Mouse (Mus musculus) megakaryocyte, embryonic 14.5 days (primary cell): ENCODE data around the gene Ltbp4. TPM values are rescaled to one million over a fixed set of nuclear protein-coding genes. Genes with fewer than 3 reads are reported as not detected.

Experiments
- H3K27me3 ChIP-seq: replicated peaks from 2 replicates; pipeline ENCODE3; 2012; ENCODE audit warnings: inconsistent platforms
- H3K36me3 ChIP-seq: replicated peaks from 2 replicates; pipeline ENCODE3; 2012; ENCODE audit warnings: low read length, inconsistent platforms, mixed read lengths
- H3K4me1 ChIP-seq: 2 replicates; pipeline ENCODE4 v1.6.1; 2012; ENCODE audit warnings: inconsistent platforms
- H3K4me3 ChIP-seq: replicated peaks from 2 replicates; pipeline ENCODE3; 2012; ENCODE audit warnings: moderate library complexity, mild to moderate bottlenecking, inconsistent platforms
- H3K9me3 ChIP-seq: 2 replicates; pipeline ENCODE4 v1.6.1; 2012; ENCODE audit warnings: inconsistent platforms
- FLI1 ChIP-seq: IDR thresholded peaks from 2 replicates; pipeline ENCODE4 v1.6.1; 2012; ENCODE audit warnings: low read length, inconsistent platforms, mixed read lengths
- GATA1 ChIP-seq: IDR thresholded peaks from 3 replicates; pipeline ENCODE4 v1.6.1; 2012; ENCODE audit warnings: mixed read lengths, low read length, inconsistent platforms, borderline replicate concordance
- polyA plus RNA-seq: library from polyadenylated mRNA; stranded (reverse); fragments of >175 nt; gene quantifications from 2 replicates; pipeline ENCODE4 v1.2.3, GENCODE M21; 2012; ENCODE audit warnings: low replicate concordance; ENCODE audit not compliant: insufficient read depth

Gene Ltbp4
- polyA plus RNA-seq, 1 experiment, result 0.28 TPM

DNA sequence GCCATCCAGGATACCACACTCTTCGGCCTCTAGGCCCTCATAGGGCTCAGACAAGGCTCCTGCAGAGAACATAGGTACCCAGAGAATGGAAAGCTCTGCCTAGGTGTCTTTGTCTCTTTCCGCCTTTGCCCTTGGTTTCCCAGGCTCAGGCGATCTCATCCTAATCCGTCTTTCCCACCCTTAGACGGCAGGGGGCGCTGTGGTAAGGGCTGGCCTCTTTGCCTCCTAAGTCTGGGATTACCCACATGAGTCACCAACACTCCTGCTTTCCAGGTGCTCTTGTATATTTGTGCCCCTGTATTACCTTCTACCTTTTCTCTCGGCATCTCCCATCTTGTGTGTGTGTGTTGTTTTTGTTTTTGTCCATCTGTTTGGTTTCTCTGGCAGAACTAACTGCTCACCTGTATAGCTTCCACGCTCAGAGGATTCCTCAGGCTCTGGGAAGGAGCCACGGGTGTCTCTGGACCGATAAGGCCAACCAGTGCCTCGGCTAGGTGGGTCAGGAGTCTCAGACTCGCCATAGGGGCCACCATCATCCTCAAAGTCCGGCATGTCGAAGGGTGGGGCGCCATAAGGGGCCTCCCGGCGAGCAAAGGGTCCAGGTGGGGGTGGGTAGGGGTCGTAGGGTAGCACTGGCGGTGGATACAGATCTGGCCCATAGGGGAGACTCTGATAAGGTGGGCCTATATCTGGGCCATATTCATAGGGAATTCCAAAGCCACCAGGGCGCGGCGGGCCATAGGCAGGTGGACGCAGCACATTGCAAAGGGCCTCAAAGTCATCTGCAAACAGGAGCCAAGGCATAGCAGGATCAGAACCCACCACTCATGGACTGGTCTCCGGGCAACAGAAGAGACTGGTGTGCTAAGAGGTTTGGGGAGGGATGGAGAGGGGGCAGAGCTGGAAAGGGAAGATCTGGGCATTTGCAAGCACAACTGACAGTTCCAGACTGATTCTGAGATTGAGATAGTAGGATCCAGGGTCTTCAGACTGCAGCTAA lies 31.0 kb downstream of the Ltbp4 start:
- Histone ChIP-seq H3K4me1 (peaks cover 30% of the 10 kb centered on the region), H3K9me3 (no peaks in the 10 kb centered on the region), H3K27me3 (peaks cover 44% of the 10 kb centered on the region), H3K4me3 (no peak overlapping the region), H3K36me3 (no peaks in the 10 kb centered on the region)
- TF ChIP-seq GATA1 (no peak), FLI1 (no peak)

DNA sequence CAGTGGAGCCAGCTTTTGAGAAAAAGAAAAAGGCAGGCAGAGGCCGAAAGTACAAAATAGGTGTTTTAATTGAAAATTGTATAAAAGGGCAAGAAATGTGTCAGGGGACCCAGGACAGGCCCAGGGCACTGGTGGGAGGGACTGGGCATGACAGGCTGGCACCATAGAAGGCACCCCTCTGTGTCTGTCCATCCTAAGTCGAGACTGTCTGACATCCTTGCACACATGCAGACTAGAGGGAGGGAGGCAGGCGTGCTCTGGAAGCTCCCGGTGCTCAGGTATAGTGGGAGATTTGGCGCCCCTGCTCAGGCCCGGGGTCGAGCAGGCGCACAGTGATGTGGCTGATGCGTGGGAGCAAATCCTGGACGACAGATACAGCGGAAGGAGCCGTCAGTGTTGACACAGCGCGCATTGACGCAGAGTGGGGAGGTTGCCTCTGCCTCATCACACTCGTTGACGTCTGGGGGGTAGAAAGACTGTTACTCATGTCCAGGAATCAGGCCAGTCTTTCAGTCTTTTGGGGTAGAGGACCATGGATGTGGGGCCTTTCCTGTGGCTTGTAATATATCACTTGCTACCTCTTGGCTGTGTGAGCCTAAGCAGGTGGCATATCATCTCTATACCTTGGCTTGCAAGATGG lies 32.3 kb downstream of the Ltbp4 start:
- peaks cover 2% of the 10 kb centered on the region; the same call in 1 of the 2 replicates for H3K9me3 ChIP-seq
- peaks cover 21% of the 10 kb centered on the region for H3K4me1 ChIP-seq
- TF ChIP-seq GATA1 (no peak), FLI1 (no peak)
- H3K36me3 ChIP-seq, result no peaks in the 10 kb centered on the region
- H3K27me3 ChIP-seq, result peaks cover 36% of the 10 kb centered on the region
- H3K4me3 ChIP-seq, result no peak overlapping the region

DNA sequence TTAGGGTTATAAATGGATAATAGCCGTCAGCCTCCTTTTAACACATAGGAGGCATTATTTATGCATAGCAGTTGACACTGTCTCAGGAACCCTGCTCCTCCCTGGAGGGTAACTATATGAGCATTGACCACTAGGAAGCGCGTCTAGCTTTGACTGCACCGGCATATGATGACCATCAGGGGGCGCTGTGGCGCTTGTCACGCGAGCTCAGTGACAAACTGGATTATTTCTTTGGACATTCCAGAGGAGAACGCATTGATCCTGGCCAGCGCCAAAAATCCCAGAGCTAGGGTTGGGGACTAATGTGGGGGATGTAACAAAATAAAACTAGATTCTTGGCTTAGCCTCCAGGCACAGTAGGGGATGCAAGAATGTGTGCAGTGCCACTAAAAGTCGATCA lies 35.3 kb downstream of the Ltbp4 start:
- H3K36me3 ChIP-seq, result no peaks in the 10 kb centered on the region
- H3K9me3 ChIP-seq, result peaks cover 5% of the 10 kb centered on the region; the same call in 1 of the 2 replicates
- peaks cover 7% of the 10 kb centered on the region for H3K4me1 ChIP-seq
- TF ChIP-seq FLI1 (no peak), GATA1 (no peak)
- H3K4me3 ChIP-seq, result no peak overlapping the region
- H3K27me3 ChIP-seq, result peaks cover 31% of the 10 kb centered on the region

DNA sequence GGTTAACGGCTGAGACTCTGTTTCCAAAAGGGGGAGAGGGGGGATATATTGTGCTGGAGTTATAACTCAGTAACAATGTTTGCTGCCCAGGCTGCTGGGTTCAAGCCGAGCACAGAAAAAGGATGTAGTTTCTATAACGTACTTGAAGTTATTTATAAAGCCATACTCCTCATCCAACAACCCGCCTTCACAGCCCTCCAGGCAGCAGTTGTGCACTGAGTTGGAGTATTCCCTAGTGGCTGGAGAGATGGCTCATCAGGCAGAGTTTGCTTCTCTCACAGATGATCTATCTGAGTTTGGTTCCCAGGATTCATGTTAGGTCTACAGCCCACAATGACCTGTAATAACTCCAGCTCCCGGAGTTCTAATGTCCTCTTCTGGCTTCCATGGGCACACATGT lies 36.7 kb downstream of the Ltbp4 start:
- Histone ChIP-seq H3K4me1 (peaks cover 7% of the 10 kb centered on the region), H3K36me3 (no peaks in the 10 kb centered on the region), H3K27me3 (peaks cover 27% of the 10 kb centered on the region), H3K9me3 (peaks cover 5% of the 10 kb centered on the region; the same call in 1 of the 2 replicates), H3K4me3 (no peak overlapping the region)
- TF ChIP-seq FLI1 (no peak), GATA1 (no peak)

DNA sequence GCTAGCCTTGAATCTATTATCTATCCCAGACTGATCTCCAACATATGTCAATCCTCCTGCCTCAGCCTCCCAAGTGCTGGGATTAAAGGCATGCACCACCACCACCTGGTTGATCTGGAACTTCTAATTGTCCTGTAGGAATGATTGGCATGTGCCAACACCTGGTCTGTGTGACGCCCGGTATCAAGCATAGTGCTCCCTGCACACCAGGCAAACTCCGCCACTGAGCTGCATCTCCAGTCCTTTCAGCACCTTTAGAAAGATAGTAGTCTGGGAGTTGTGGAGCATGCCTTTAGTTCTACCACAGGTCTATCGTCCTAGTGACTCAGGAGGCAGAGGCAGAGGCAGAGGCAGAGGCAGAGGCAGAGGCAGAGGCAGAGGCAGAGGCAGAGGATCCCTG lies 37.1 kb downstream of the Ltbp4 start:
- H3K4me3 ChIP-seq, result no peak overlapping the region
- no peaks in the 10 kb centered on the region for H3K36me3 ChIP-seq
- H3K27me3 ChIP-seq, result peaks cover 24% of the 10 kb centered on the region
- peaks cover 7% of the 10 kb centered on the region for H3K4me1 ChIP-seq
- peaks cover 5% of the 10 kb centered on the region; the same call in 1 of the 2 replicates for H3K9me3 ChIP-seq
- no peak for TF ChIP-seq GATA1
- no peak for TF ChIP-seq FLI1

DNA sequence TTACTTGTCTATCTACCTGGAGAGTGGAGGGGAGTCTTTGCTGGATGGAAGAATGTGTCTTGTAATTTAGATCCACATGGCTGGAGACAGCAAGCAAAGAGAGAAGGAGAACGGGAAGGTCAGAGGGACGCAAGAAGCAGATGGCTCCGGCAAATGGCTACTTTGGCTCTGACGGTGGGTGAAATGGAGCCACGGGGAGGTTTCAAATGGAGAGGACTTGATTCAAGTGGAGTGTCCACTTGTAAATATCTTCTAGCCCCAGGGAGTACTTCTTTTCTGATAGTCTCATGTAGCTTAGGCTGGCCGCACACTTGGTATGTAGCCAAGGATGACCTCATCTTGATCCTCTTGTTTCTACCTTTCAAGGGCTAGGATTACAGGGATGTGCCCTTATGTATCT lies 38.7 kb downstream of the Ltbp4 start:
- Histone ChIP-seq H3K4me3 (no peak overlapping the region), H3K9me3 (peaks cover 8% of the 10 kb centered on the region; the same call in 1 of the 2 replicates), H3K36me3 (no peaks in the 10 kb centered on the region), H3K4me1 (peaks cover 7% of the 10 kb centered on the region), H3K27me3 (peaks cover 16% of the 10 kb centered on the region)
- no peak for TF ChIP-seq GATA1
- no peak for TF ChIP-seq FLI1

DNA sequence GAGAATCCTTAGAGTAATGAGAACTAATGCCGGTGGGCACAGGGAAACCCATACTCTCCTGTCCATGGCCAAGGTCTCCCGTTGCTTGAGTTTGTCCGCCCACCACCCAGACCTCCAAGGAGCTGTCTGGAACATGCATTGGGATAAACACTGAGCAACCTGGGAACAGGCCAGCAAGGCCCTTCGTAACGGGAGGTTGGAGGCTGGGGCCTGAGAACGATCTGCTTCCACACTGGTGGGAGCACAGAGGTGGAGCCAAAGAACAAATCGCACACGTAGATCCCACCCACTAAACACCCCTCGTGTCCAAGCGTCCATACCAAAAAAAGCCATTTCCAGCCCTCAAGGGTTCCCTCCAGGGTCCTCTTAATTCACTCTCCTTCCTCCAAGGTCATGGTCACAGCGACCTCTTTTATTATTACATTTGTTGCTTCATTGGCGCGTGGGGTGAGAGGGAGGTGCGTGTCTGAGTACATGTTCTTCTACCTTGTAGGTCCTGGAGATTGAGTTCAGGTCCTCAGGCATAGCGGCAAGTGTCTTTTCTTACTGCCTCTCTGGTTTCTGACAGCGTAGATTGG lies 39.4 kb downstream of the Ltbp4 start:
- Histone ChIP-seq H3K9me3 (peaks cover 12% of the 10 kb centered on the region; the same call in 1 of the 2 replicates), H3K4me1 (peaks cover 7% of the 10 kb centered on the region), H3K36me3 (no peaks in the 10 kb centered on the region), H3K27me3 (peaks cover 17% of the 10 kb centered on the region), H3K4me3 (no peak overlapping the region)
- TF ChIP-seq GATA1, result no peak
- no peak for TF ChIP-seq FLI1

DNA sequence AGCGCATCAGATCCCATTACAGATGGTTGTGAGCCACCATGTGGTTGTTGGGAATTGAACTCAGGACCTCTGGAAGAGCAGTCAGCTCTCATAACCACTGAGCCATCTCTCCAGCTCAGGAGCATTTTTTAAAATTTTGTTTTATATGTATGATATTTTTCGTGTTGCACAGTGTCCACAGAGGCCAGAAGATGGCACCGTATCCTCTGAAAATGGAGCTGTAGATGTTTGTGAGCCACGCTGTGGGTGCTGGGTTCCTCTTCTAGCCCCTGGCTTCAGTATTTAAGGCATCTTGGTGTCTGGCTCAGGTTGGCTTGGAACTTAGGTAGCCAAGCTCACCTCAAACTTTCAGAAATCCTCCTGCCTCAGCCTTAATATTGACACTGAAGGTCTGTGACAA lies 41.0 kb downstream of the Ltbp4 start:
- Histone ChIP-seq H3K4me1 (peaks cover 4% of the 10 kb centered on the region; the same call in 1 of the 2 replicates), H3K36me3 (no peaks in the 10 kb centered on the region), H3K4me3 (no peak overlapping the region), H3K27me3 (peaks cover 22% of the 10 kb centered on the region), H3K9me3 (peaks cover 12% of the 10 kb centered on the region; the same call in 1 of the 2 replicates)
- no peak for TF ChIP-seq GATA1
- no peak for TF ChIP-seq FLI1

DNA sequence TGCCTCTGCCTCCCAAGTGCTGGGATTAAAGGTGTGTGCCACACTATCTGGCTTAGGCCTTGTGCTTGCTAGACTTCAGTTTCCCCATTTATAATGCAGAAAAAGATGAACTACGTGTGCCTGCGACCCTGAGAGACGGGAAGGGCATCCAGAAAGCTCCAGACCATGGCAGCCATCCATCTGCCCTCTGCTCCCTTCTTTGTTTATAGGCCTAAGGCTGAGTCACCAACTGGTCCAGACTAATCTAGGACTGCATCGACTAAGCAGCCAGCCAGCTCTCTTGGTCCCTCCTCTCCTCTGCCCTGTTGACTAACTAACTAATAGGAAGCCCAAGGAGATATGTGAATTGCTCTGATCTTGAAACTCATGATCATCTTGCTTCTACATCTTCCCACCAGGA lies 41.5 kb downstream of the Ltbp4 start:
- peaks cover 24% of the 10 kb centered on the region for H3K27me3 ChIP-seq
- peaks cover 6% of the 10 kb centered on the region; the same call in 1 of the 2 replicates for H3K4me1 ChIP-seq
- H3K9me3 ChIP-seq, result peaks cover 12% of the 10 kb centered on the region; the same call in 1 of the 2 replicates
- no peaks in the 10 kb centered on the region for H3K36me3 ChIP-seq
- TF ChIP-seq GATA1, result no peak
- no peak for TF ChIP-seq FLI1
- no peak overlapping the region for H3K4me3 ChIP-seq
